Mouse (Mus musculus): ENCODE data around the gene Nell2.

Nell2 gene

GRCm38 (mm10) chr15:95334323-95335296, 193.7 kb downstream of the Nell2 start:
- DNase-seq (ENCODE audit: low spot score) = no peak

- no peak for DNase-seq (ENCODE audit: low spot score)
Measured at GRCm38 (mm10) chr15:95333229-95333628, 195.1 kb downstream of the Nell2 start.

- no peak for DNase-seq (ENCODE audit: low spot score)
Measured at GRCm38 (mm10) chr15:95330926-95331325, 197.4 kb downstream of the Nell2 start.

- no peak for DNase-seq (ENCODE audit: low spot score)
Measured at GRCm38 (mm10) chr15:95322744-95323143, 205.6 kb downstream of the Nell2 start.

GRCm38 (mm10) chr15:95316626-95317025, 211.7 kb downstream of the Nell2 start:
- DNase-seq (ENCODE audit: low spot score) = no peak

GRCm38 (mm10) chr15:95314808-95315145, 213.6 kb downstream of the Nell2 start:
- no peak for DNase-seq (ENCODE audit: low spot score)

GRCm38 (mm10) chr15:95314121-95314807, 214.1 kb downstream of the Nell2 start:
- no peak for DNase-seq (ENCODE audit: low spot score)

- no peak for DNase-seq (ENCODE audit: low spot score)
Measured at GRCm38 (mm10) chr15:95313286-95313685, 215.1 kb downstream of the Nell2 start.

GRCm38 (mm10) chr15:95304102-95304501, 224.3 kb downstream of the Nell2 start:
- DNase-seq (ENCODE audit: low spot score) = no peak

- DNase-seq (ENCODE audit: low spot score) = no peak
Measured at GRCm38 (mm10) chr15:95296561-95296960, 231.8 kb downstream of the Nell2 start.

- no peak for DNase-seq (ENCODE audit: low spot score)
Measured at GRCm38 (mm10) chr15:95289047-95289446, 239.3 kb downstream of the Nell2 start.

GRCm38 (mm10) chr15:95285199-95285598, 243.2 kb downstream of the Nell2 start:
- no peak for DNase-seq (ENCODE audit: low spot score)

- DNase-seq (ENCODE audit: low spot score) = no peak
Measured at GRCm38 (mm10) chr15:95280986-95281385, 247.4 kb downstream of the Nell2 start.

GRCm38 (mm10) chr15:95278001-95278400, 250.4 kb downstream of the Nell2 start:
- DNase-seq (ENCODE audit: low spot score) = no peak

- no peak for DNase-seq (ENCODE audit: low spot score)
Measured at GRCm38 (mm10) chr15:95276556-95276955, 251.8 kb downstream of the Nell2 start.

GRCm38 (mm10) chr15:95275553-95275952, 252.8 kb downstream of the Nell2 start:
- DNase-seq (ENCODE audit: low spot score) = no peak

- DNase-seq (ENCODE audit: low spot score) = no peak
Measured at GRCm38 (mm10) chr15:95273236-95273635, 255.1 kb downstream of the Nell2 start.

- no peak for DNase-seq (ENCODE audit: low spot score)
Measured at GRCm38 (mm10) chr15:95272167-95272566, 256.2 kb downstream of the Nell2 start.

GRCm38 (mm10) chr15:95259671-95260450, 268.5 kb downstream of the Nell2 start:
- DNase-seq (ENCODE audit: low spot score) = no peak

- DNase-seq (ENCODE audit: low spot score) = no peak
Measured at GRCm38 (mm10) chr15:95257131-95257530, 271.2 kb downstream of the Nell2 start.

GRCm38 (mm10) chr15:95245516-95245915, 282.8 kb downstream of the Nell2 start:
- DNase-seq (ENCODE audit: low spot score) = no peak

- DNase-seq (ENCODE audit: low spot score) = no peak
Measured at GRCm38 (mm10) chr15:95243876-95244275, 284.5 kb downstream of the Nell2 start.
